Mouse (Mus musculus) ES-Bruce4 (cell line): ENCODE measurements around the gene Dpp8. TPM values are rescaled to one million over a fixed set of nuclear protein-coding genes. Genes with fewer than 3 reads are reported as not detected.
A peak's percentile ranks its signal among the peaks of the same experiment; 100 is the strongest.

Experiments
- H3K27ac ChIP-seq: 2 replicates; pipeline ENCODE4 v1.5.1; 2012; ENCODE audit warnings: low read length, inconsistent platforms; ENCODE audit not compliant: insufficient read depth
- H3K27me3 ChIP-seq: 2 replicates; pipeline ENCODE4 v1.6.1; 2012; ENCODE audit warnings: mild to moderate bottlenecking, low read length, inconsistent platforms; ENCODE audit not compliant: control insufficient read depth, poor library complexity, insufficient read depth, severe bottlenecking
- H3K36me3 ChIP-seq: 2 replicates; pipeline ENCODE4 v1.6.1; 2012; ENCODE audit warnings: inconsistent platforms, mild to moderate bottlenecking, low read length, moderate library complexity; ENCODE audit not compliant: control insufficient read depth, poor library complexity, insufficient read depth, severe bottlenecking
- H3K4me1 ChIP-seq: one replicate; pipeline ENCODE4 v1.8.1; 2011; ENCODE audit warnings: low read length; ENCODE audit not compliant: control insufficient read depth, insufficient read depth
- H3K4me3 ChIP-seq: 2 replicates; pipeline ENCODE4 v1.5.1; 2011; ENCODE audit warnings: low read depth, mild to moderate bottlenecking, low read length
- H3K9ac ChIP-seq: 2 replicates; pipeline ENCODE4 v1.6.1; 2012; ENCODE audit warnings: low read depth, mild to moderate bottlenecking, inconsistent platforms; ENCODE audit not compliant: poor library complexity, severe bottlenecking
- H3K9me3 ChIP-seq: replicated peaks from 2 replicates; pipeline ENCODE4 v1.6.1; 2012; ENCODE audit warnings: mild to moderate bottlenecking, low read length, inconsistent platforms; ENCODE audit not compliant: control insufficient read depth, poor library complexity, insufficient read depth, severe bottlenecking
- CTCF ChIP-seq: IDR thresholded peaks from one replicate; pipeline ENCODE4 v1.8.1; 2011; ENCODE audit warnings: low read depth, low read length
- EP300 ChIP-seq: IDR thresholded peaks from 2 replicates; pipeline ENCODE4 v1.6.1; 2011; ENCODE audit warnings: low read depth, low read length; ENCODE audit not compliant: insufficient read depth
- POLR2A ChIP-seq: IDR thresholded peaks from one replicate; pipeline ENCODE4 v1.8.1; 2011; ENCODE audit warnings: low read length; ENCODE audit not compliant: insufficient read depth
- polyA plus RNA-seq: library from polyadenylated mRNA; stranded (reverse); fragments of >200 nt; gene quantifications from 2 replicates; pipeline ENCODE4 v1.2.4, GENCODE M21; 2011; ENCODE audit warnings: low read depth; ENCODE audit not compliant: missing spikeins, insufficient read depth, insufficient read length

Gene Dpp8
- polyA plus RNA-seq, 1 experiment, result 44.5 TPM

GRCm38 (mm10) chr9:65031894-65032268 is 333 bp upstream of the Dpp8 start:
- peaks cover 3% of the 10 kb centered on the region for H3K36me3 ChIP-seq
- H3K4me3 ChIP-seq, result peak overlapping the region; percentile 41; the same call in 1 of the 2 replicates
- H3K9me3 ChIP-seq, result no peaks in the 10 kb centered on the region
- 0 out of 2 replicates have a peak overlapping the region, but pooled peaks have one; percentile 78 for H3K9ac ChIP-seq
- no peaks in the 10 kb centered on the region for H3K27me3 ChIP-seq
- H3K4me1 ChIP-seq, result no peaks in the 10 kb centered on the region
- no peak overlapping the region for H3K27ac ChIP-seq
- TF ChIP-seq CTCF (no peak), EP300 (no peak), POLR2A (no peak)

GRCm38 (mm10) chr9:65036456-65036855 is 4.2 kb downstream of the Dpp8 start:
- TF ChIP-seq POLR2A, result no peak
- TF ChIP-seq EP300, result no peak
- no peak for TF ChIP-seq CTCF
- Histone ChIP-seq H3K36me3 (peaks cover 17% of the 10 kb centered on the region), H3K27me3 (no peaks in the 10 kb centered on the region), H3K9ac (no peak overlapping the region), H3K4me1 (no peaks in the 10 kb centered on the region), H3K27ac (no peak overlapping the region), H3K9me3 (no peaks in the 10 kb centered on the region), H3K4me3 (no peak overlapping the region)

GRCm38 (mm10) chr9:65036861-65037260 is 4.6 kb downstream of the Dpp8 start:
- no peak for TF ChIP-seq EP300
- no peak for TF ChIP-seq POLR2A
- no peak for TF ChIP-seq CTCF
- H3K9ac ChIP-seq, result no peak overlapping the region
- peaks cover 19% of the 10 kb centered on the region for H3K36me3 ChIP-seq
- no peaks in the 10 kb centered on the region for H3K4me1 ChIP-seq
- H3K27ac ChIP-seq, result no peak overlapping the region
- H3K27me3 ChIP-seq, result no peaks in the 10 kb centered on the region
- no peaks in the 10 kb centered on the region for H3K9me3 ChIP-seq
- H3K4me3 ChIP-seq, result no peak overlapping the region

GRCm38 (mm10) chr9:65041430-65041829 is 9.2 kb downstream of the Dpp8 start:
- H3K36me3 ChIP-seq, result peaks cover 32% of the 10 kb centered on the region
- H3K27me3 ChIP-seq, result no peaks in the 10 kb centered on the region
- no peak overlapping the region for H3K27ac ChIP-seq
- no peaks in the 10 kb centered on the region for H3K4me1 ChIP-seq
- no peak overlapping the region for H3K4me3 ChIP-seq
- H3K9me3 ChIP-seq, result no peaks in the 10 kb centered on the region
- peak; percentile 13 for TF ChIP-seq CTCF
- TF ChIP-seq POLR2A, result no peak
- H3K9ac ChIP-seq, result no peak overlapping the region

- no peak for TF ChIP-seq POLR2A
- no peak for TF ChIP-seq CTCF
- no peak for TF ChIP-seq EP300
- peaks cover 22% of the 10 kb centered on the region for H3K36me3 ChIP-seq
- H3K27ac ChIP-seq, result no peak overlapping the region
- H3K4me1 ChIP-seq, result no peaks in the 10 kb centered on the region
- no peaks in the 10 kb centered on the region for H3K9me3 ChIP-seq
- H3K4me3 ChIP-seq, result no peak overlapping the region
- no peaks in the 10 kb centered on the region for H3K27me3 ChIP-seq
- no peak overlapping the region for H3K9ac ChIP-seq
These were observed 14.8 kb downstream of the Dpp8 start for GRCm38 (mm10) chr9:65046993-65047392.

GRCm38 (mm10) chr9:65049422-65049821 is 17.2 kb downstream of the Dpp8 start:
- Histone ChIP-seq H3K36me3 (peaks cover 25% of the 10 kb centered on the region), H3K4me1 (no peaks in the 10 kb centered on the region), H3K4me3 (no peak overlapping the region), H3K9me3 (no peaks in the 10 kb centered on the region), H3K27me3 (no peaks in the 10 kb centered on the region), H3K27ac (no peak overlapping the region), H3K9ac (no peak overlapping the region)
- TF ChIP-seq EP300, result no peak
- no peak for TF ChIP-seq POLR2A
- no peak for TF ChIP-seq CTCF
